Mouse (Mus musculus) midbrain, embryonic 13.5 days (tissue): ENCODE data around the gene Gm6902. TPM values are rescaled to one million over a fixed set of nuclear protein-coding genes. Genes with fewer than 3 reads are reported as not detected.
"Not testable (repeated sequence)": the region's sequence is repeated elsewhere in the genome, so short reads cannot be mapped to it uniquely, and the experiment has no call there.

Experiments used
- ATAC-seq: fragments of 200-750 bp; cut with Nextera tagmentation; 2 replicates; pipeline ENCODE4 v1.8.0; 2017; ENCODE audit warnings: mild to moderate bottlenecking, moderate TSS enrichment, moderate library complexity
- H3K27ac ChIP-seq: fragments of 300-500 bp; sonication (generic); 2 replicates; pipeline ENCODE4 v1.5.1; 2015; ENCODE audit warnings: inconsistent platforms, mild to moderate bottlenecking, moderate library complexity
- H3K27me3 ChIP-seq: fragments of 300-500 bp; sonication (generic); 2 replicates; pipeline ENCODE4 v1.6.1; 2015; ENCODE audit warnings: mild to moderate bottlenecking, inconsistent platforms
- H3K36me3 ChIP-seq: fragments of 300-500 bp; sonication (generic); 2 replicates; pipeline ENCODE4 v1.6.1; 2015; ENCODE audit warnings: mild to moderate bottlenecking, inconsistent platforms
- H3K4me1 ChIP-seq: fragments of 300-500 bp; sonication (generic); replicated peaks from 2 replicates; pipeline ENCODE4 v1.6.1; 2015; ENCODE audit warnings: inconsistent platforms
- H3K4me2 ChIP-seq: fragments of 300-500 bp; sonication (generic); replicated peaks from 2 replicates; pipeline ENCODE4 v1.6.1; 2015; ENCODE audit warnings: moderate library complexity, mild to moderate bottlenecking, inconsistent platforms
- H3K4me3 ChIP-seq: fragments of 300-500 bp; sonication (generic); replicated peaks from 2 replicates; pipeline ENCODE4 v1.5.1; 2015; ENCODE audit warnings: mild to moderate bottlenecking, inconsistent platforms
- H3K9ac ChIP-seq: fragments of 300-500 bp; sonication (generic); replicated peaks from 2 replicates; pipeline ENCODE4 v1.6.1; 2015; ENCODE audit warnings: mild to moderate bottlenecking, inconsistent platforms
- H3K9me3 ChIP-seq: fragments of 300-500 bp; sonication (generic); 2 replicates; pipeline ENCODE4 v1.6.1; 2016; ENCODE audit warnings: mild to moderate bottlenecking, inconsistent platforms
- WGBS: fragments of 180-500 bp; shearing (Covaris S2); methylation state at CpG from one replicate; pipeline ENCODE4 v1.1.7; 2015; 5-methylcytosine and 5-hydroxymethylcytosine counted together
- polyA plus RNA-seq: library from polyadenylated mRNA; unstranded; fragments of >200 nt; fragmentation: Nextera tagmentation; extraction: Ambion mirVana; gene quantifications from 2 replicates; pipeline ENCODE4 v1.2.1, GENCODE M21; 2015

Gm6902 gene
- not detected in 2 replicates for polyA plus RNA-seq

DNA sequence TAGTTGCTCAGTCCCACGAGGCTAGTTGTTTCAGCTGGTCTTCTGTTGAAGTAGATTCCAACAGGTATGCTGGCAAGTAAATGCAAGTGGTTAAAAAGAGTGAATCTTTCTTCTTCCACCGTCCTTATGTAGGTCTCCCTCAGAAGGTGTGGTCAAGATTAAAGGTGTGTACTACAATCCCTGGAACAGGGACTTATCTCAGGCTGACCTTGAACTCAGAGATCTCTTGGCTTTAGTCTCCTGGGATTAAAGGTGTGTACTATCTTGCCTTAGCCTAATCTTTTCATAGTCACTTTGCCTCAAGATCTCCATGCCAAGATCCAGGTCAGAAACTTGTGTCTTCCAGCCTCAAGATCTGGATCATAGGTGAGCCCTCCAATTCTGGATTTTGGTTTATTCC is at the start of gene Gm6902:
TSS of gene Gm6902 (minus strand) at position 101 of the 400 bp plus-strand sequence.
- not testable (repeated sequence) for H3K9ac ChIP-seq, H3K27ac ChIP-seq, H3K4me1 ChIP-seq, H3K4me3 ChIP-seq, H3K9me3 ChIP-seq, ATAC-seq, H3K36me3 ChIP-seq, H3K27me3 ChIP-seq, H3K4me2 ChIP-seq
- WGBS, result no CpG with 5 or more reads among the region's 2 CpGs

DNA sequence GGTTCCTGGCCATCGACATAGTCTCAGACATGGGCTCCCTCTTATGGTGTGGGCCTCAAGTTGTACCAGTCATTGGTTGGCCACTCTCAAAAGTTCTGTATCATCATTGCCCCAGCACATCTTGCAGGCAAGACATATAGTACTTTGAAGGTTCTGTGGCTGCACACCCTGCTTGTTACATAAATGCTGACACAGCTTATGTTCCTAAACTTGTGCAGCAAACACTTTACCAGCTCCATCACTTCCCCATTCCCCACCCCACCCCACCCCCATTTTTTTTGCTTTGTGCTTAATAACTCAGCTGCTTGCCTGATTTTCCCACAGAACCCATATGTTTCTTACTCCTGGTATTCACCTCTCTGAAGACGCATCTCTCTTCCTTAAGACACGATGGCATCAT is 22.2 kb upstream of the Gm6902 start, which contains the start of gene Nlrp4e:
TSS of gene Nlrp4e (plus strand) at position 301 of the 400 bp plus-strand sequence.
- not testable (repeated sequence) for H3K27ac ChIP-seq, H3K36me3 ChIP-seq, H3K9ac ChIP-seq, H3K27me3 ChIP-seq, H3K4me3 ChIP-seq, ATAC-seq, H3K4me2 ChIP-seq, H3K4me1 ChIP-seq
- peaks cover 18% of the 10 kb centered on the region; the same call in 1 of the 2 replicates for H3K9me3 ChIP-seq
- WGBS, result 83% methylated on average over 3 of the region's 3 CpGs

DNA sequence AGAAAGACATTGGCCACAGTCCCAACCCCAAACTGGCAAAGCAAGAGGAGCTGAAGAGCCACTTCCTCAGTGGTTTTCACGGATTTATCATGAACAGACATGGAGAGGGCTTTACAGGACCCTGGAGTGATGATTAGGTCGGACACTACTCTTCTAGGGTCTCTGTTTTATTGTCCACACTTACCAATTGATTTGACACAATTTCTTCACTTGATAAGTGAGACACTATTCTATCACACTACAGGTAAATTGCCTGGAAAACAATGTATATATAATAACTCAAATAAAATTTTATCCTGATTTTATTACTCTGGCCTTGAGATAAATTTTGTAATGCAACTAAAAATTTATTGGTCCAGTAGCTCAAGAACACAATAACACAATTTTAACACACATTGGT is 27.1 kb downstream of the Gm6902 start, which contains the start of gene Vmn1r166:
TSS of gene Vmn1r166 (minus strand) at position 101 of the 400 bp plus-strand sequence.
- WGBS, result no CpG with 5 or more reads among the region's 2 CpGs
- not testable (repeated sequence) for H3K9me3 ChIP-seq, H3K27ac ChIP-seq, H3K36me3 ChIP-seq, H3K4me2 ChIP-seq, ATAC-seq, H3K4me3 ChIP-seq, H3K27me3 ChIP-seq, H3K9ac ChIP-seq, H3K4me1 ChIP-seq

Other genes with a start within 250 kb of the Gm6902 start
- gene Vmn1r163, start 223.4 kb downstream of the Gm6902 start, polyA plus RNA-seq, result not detected in 2 replicates
- gene Gm8720, start 211.4 kb downstream of the Gm6902 start, polyA plus RNA-seq, result not detected in 2 replicates
- not detected in 2 replicates for gene Gm10662, start 134.4 kb downstream of the Gm6902 start, polyA plus RNA-seq
- not detected in 2 replicates for gene Vmn1r165, start 61.6 kb downstream of the Gm6902 start, polyA plus RNA-seq
- not detected in 2 replicates for gene Vmn1r166, start 27.2 kb downstream of the Gm6902 start, polyA plus RNA-seq
- not detected in 2 replicates for gene Nlrp4e, start 22.3 kb upstream of the Gm6902 start, polyA plus RNA-seq
- not detected in 2 replicates for gene Nlrp5, start 107.0 kb upstream of the Gm6902 start, polyA plus RNA-seq
- gene Vmn1r167, start 228.3 kb upstream of the Gm6902 start, polyA plus RNA-seq, result not detected in 2 replicates